ENCODE assay signal across 13 mouse cellular contexts in the genomic region with DNA sequence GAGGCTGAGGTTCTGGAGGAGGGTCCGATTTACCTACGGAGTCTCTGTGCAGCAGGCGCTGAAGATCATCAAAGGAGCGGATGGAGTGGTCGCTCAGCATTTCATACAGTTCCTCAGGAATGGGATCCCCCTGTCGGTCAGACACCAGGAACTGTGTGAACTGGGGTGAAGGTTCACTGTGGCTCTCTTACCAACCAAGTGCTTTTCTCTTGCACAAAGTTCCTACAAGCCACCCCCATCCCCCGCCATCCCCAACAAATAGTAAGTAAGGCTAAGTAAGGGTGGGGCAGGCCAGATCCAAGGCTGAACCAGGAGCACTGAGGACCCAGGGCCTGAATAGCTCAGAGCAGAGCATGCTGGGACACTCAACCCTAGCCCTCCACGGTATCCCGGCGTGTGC. TPM values are rescaled to one million over a fixed set of nuclear protein-coding genes. Genes with fewer than 3 reads are reported as not detected.
DNase-seq lines count a peak whose midpoint lies in the region; TF ChIP-seq lines count a peak whose summit lies in the region.
"Had no signal": no experiment of that assay in that cellular context is flagged by ENCODE, and none has a peak within 500 bp of the region (broad histone marks: within the 10 kb centered on the region; RNA-seq: fewer than 3 reads in every experiment).

No protein-coding gene starts in this region.

- no peak overlapping the region for H3K4me3 ChIP-seq in heart, embryonic 10.5 days
- no peak overlapping the region for H3K4me3 ChIP-seq in layer of hippocampus, adult 2 months
- no peak overlapping the region for H3K4me3 ChIP-seq in MEL (ENCODE audit: control insufficient read depth in 1 of 2, insufficient read depth in 1 of 2, low read depth in 2 of 2, low read length in 2 of 2)
- H3K4me3 ChIP-seq: embryonic facial prominence, embryonic 13.5 days had no signal

- TF ChIP-seq EP300 in MEL (IDR thresholded peaks at IDR 0.05; ENCODE audit: low read depth in 1 of 2, low read length in 2 of 2), result no peak

- H3K4me1 ChIP-seq in heart, embryonic 10.5 days, result peaks cover 65% of the 10 kb centered on the region
- H3K4me1 ChIP-seq in MEL (ENCODE audit: control insufficient read depth in 1 of 2, insufficient read depth in 2 of 2, low read length in 2 of 2), result peaks cover 10 to 22% of the 10 kb centered on the region in 2 experiments

- H3K27ac ChIP-seq in heart, embryonic 10.5 days, result peak overlapping the region; percentile 80
- peak overlapping the region; percentile 71; the same call in 1 of the 2 replicates for H3K27ac ChIP-seq in layer of hippocampus, adult 2 months
- no peak overlapping the region for H3K27ac ChIP-seq in MEL (ENCODE audit: control insufficient read depth, low read depth, low read length)
- H3K27ac ChIP-seq: embryonic facial prominence, embryonic 13.5 days had no signal

- no peaks in the 10 kb centered on the region for H3K9me3 ChIP-seq in heart, embryonic 10.5 days
- H3K9me3 ChIP-seq in MEL (replicated peaks; ENCODE audit: insufficient read depth, low read length), result no peaks in the 10 kb centered on the region
- H3K9me3 ChIP-seq: embryonic facial prominence, embryonic 13.5 days had no signal

- DNase-seq in heart, embryonic 10.5 days (ENCODE audit: low spot score), result no peak
- DNase-seq in heart, adult 11 months, result no peak
- no peak for DNase-seq in layer of hippocampus, adult 2 months (ENCODE audit: low spot score in 2 of 2)
- DNase-seq in layer of hippocampus, postnatal 36 days, result no peak
- DNase-seq in MEL (ENCODE audit: low read depth, low spot score), result peak; percentile 10
- peak; percentile 42 to 68 for DNase-seq in kidney, postnatal 25 days
- no peak for DNase-seq in right cerebral cortex, postnatal 4 days
- no peak for DNase-seq in cerebellum, postnatal 25 days
- DNase-seq: adrenal gland, postnatal 25 days; cerebellum, adult 2 months; layer of hippocampus, adult 9-11 months had no signal

- H3K27me3 ChIP-seq in heart, embryonic 10.5 days (ENCODE audit: insufficient read depth, poor library complexity, severe bottlenecking), result peaks cover 18% of the 10 kb centered on the region
- no peaks in the 10 kb centered on the region for H3K27me3 ChIP-seq in MEL (ENCODE audit: control insufficient read depth in 1 of 2, insufficient read depth in 2 of 2, low read length in 2 of 2)
- H3K27me3 ChIP-seq: Patski had no signal

- 65% methylated on average over 10 of the region's 10 CpGs for WGBS in heart, embryonic 10.5 days

- no peak for TF ChIP-seq CTCF in layer of hippocampus, adult 2 months (conservative IDR thresholded peaks at IDR 0.05)
- TF ChIP-seq CTCF in MEL (IDR thresholded peaks at IDR 0.05 in 2 of 3, conservative IDR thresholded peaks at IDR 0.05 in 1 of 3; ENCODE audit: control insufficient read depth in 1 of 3, insufficient read depth in 1 of 3, low read depth in 2 of 3, low read length in 3 of 3, poor library complexity in 1 of 3, severe bottlenecking in 1 of 3), result no peak

- no peaks in the 10 kb centered on the region for H3K79me2 ChIP-seq in MEL (ENCODE audit: control insufficient read depth, insufficient read depth, low read length, poor library complexity)

- H3K9ac ChIP-seq in MEL (ENCODE audit: control insufficient read depth, low read depth, low read length, poor library complexity, severe bottlenecking), result no peak overlapping the region
- H3K9ac ChIP-seq: embryonic facial prominence, embryonic 13.5 days had no signal

- no peak for TF ChIP-seq POLR2A in MEL (IDR thresholded peaks at IDR 0.05; ENCODE audit: control insufficient read depth in 1 of 2, insufficient read depth in 1 of 2, low read depth in 1 of 2, low read length in 2 of 2, poor library complexity in 1 of 2)

- no peak for TF ChIP-seq RAD21 in MEL (IDR thresholded peaks at IDR 0.05; ENCODE audit: low read depth, low read length)

- no peaks in the 10 kb centered on the region for H3K36me3 ChIP-seq in heart, embryonic 10.5 days
- H3K36me3 ChIP-seq in MEL (ENCODE audit: control insufficient read depth in 1 of 2, insufficient read depth in 2 of 2, low read length in 2 of 2), result peaks cover 0 to 15% of the 10 kb centered on the region in 2 experiments; a peak in 2 of 4 replicates
- H3K36me3 ChIP-seq: embryonic facial prominence, embryonic 13.5 days had no signal

TF ChIP-seq in MEL, 35 proteins besides CTCF, POLR2A, EP300 and RAD21:
- TF ChIP-seq MAFK (IDR thresholded peaks at IDR 0.05; ENCODE audit: borderline replicate concordance, low read depth, low read length) (no peak), RCOR1 (IDR thresholded peaks at IDR 0.05; ENCODE audit: low read depth, low read length) (no peak), SMC3 (IDR thresholded peaks at IDR 0.05; ENCODE audit: low read depth, low read length) (no peak), MXI1 (IDR thresholded peaks at IDR 0.05; ENCODE audit: low read depth, low read length) (no peak), UBTF (IDR thresholded peaks at IDR 0.05; ENCODE audit: borderline replicate concordance, insufficient read depth, low read depth, low read length) (no peak), MYB (IDR thresholded peaks at IDR 0.05; ENCODE audit: low read depth, low read length) (no peak), E2F4 (IDR thresholded peaks at IDR 0.05; ENCODE audit: borderline replicate concordance, low read depth, low read length) (no peak), ZNF384 (IDR thresholded peaks at IDR 0.05; ENCODE audit: low read depth, low read length) (no peak), ELF1 (IDR thresholded peaks at IDR 0.05; ENCODE audit: low read depth, low read length) (no peak), TCF12 (IDR thresholded peaks at IDR 0.05; ENCODE audit: low read depth, low read length) (no peak), ZKSCAN1 (IDR thresholded peaks at IDR 0.05; ENCODE audit: low read depth, low read length) (no peak), SIN3A (IDR thresholded peaks at IDR 0.05; ENCODE audit: low read length) (no peak), GATA1 (IDR thresholded peaks at IDR 0.05; ENCODE audit: low read depth, low read length) (no peak), CHD1 (IDR thresholded peaks at IDR 0.05; ENCODE audit: low read depth, low read length) (no peak), MYC (IDR thresholded peaks at IDR 0.05; ENCODE audit: low read depth, low read length) (no peak), ZC3H11A (IDR thresholded peaks at IDR 0.05; ENCODE audit: low read depth, low read length) (no peak), USF1 (IDR thresholded peaks at IDR 0.05; ENCODE audit: low read depth, low read length) (no peak), JUND (IDR thresholded peaks at IDR 0.05; ENCODE audit: low read depth, low read length) (no peak), NELFE (IDR thresholded peaks at IDR 0.05; ENCODE audit: low read depth, low read length) (no peak), CHD2 (IDR thresholded peaks at IDR 0.05; ENCODE audit: low read length) (no peak)

RNA-seq across cellular contexts. Expression of a gene that starts 9.3 kb away (rescaled TPM):
- polyA plus RNA-seq in heart, embryonic 10.5 days (2016; fragmentation: Nextera tagmentation; extraction: Ambion mirVana), result 0.95 and 1.9 TPM in 2 replicates
- 10 to 100 TPM; 27.4 to 29.3 TPM for total RNA-seq in layer of hippocampus, adult 2 months (2021)
- total RNA-seq in layer of hippocampus, postnatal 36 days (2021), result 10 to 100 TPM; 27.3 to 27.6 TPM
- total RNA-seq in MEL (2012; rRNA removed), result 0.23 and 0.26 TPM in 2 replicates
- under 1 TPM in 1 of 2 experiments, not detected in 1; 0.72 TPM for polyA plus RNA-seq in MEL (2012; ENCODE audit: insufficient read depth in 1 of 2, insufficient read length in 2 of 2, low read depth in 1 of 2, low replicate concordance in 2 of 2, missing spikeins in 1 of 2)

RNA-seq across cellular contexts. Expression of a gene that starts 34.5 kb away (rescaled TPM):
- 0.82 and 1.0 TPM in 2 replicates for polyA plus RNA-seq in heart, embryonic 10.5 days (2016; fragmentation: Nextera tagmentation; extraction: Ambion mirVana)
- total RNA-seq in layer of hippocampus, adult 2 months (2021), result 10 to 100 TPM; 49.8 to 50.3 TPM
- total RNA-seq in layer of hippocampus, postnatal 36 days (2021), result 10 to 100 TPM; 40.4 to 44.8 TPM
- total RNA-seq in MEL (2012; rRNA removed), result 2.9 and 3.7 TPM in 2 replicates
- 10 to 100 TPM in 1 of 2 experiments, not detected in 1; 11.1 TPM for polyA plus RNA-seq in MEL (2012; ENCODE audit: insufficient read depth in 1 of 2, insufficient read length in 2 of 2, low read depth in 1 of 2, low replicate concordance in 2 of 2, missing spikeins in 1 of 2)

Comparison
In these comparisons a context has a peak if more than half of its experiments do, and no peak if none do; other contexts are left out.
1. DNase-seq: peak in MEL (single experiment) and kidney, postnatal 25 days (2 of 2); none in heart, embryonic 10.5 days (single experiment), heart, adult 11 months (single experiment), layer of hippocampus, adult 2 months (0 of 2), layer of hippocampus, postnatal 36 days (0 of 2), right cerebral cortex, postnatal 4 days (single experiment) and cerebellum, postnatal 25 days (0 of 2).
2. RNA of a gene that starts 9.3 kb away (total RNA-seq): 27.4 to 29.3 TPM in layer of hippocampus, adult 2 months and 27.3 to 27.6 TPM in layer of hippocampus, postnatal 36 days; 0.23 to 0.26 TPM in MEL; every median in the first group is over 10 times any median in the second.